Mouse (Mus musculus) heart, postnatal 0 days (tissue): ENCODE results near the gene Dok5.

Source experiments
- CTCF ChIP-seq: IDR thresholded peaks from 2 replicates; pipeline ENCODE4 v1.5.1; 2016; ENCODE audit warnings: antibody characterized with exemption, control low read depth, low read depth
- EP300 ChIP-seq: IDR thresholded peaks from 2 replicates; pipeline ENCODE4 v1.6.1; 2016; ENCODE audit warnings: antibody characterized with exemption, low read depth

DNA sequence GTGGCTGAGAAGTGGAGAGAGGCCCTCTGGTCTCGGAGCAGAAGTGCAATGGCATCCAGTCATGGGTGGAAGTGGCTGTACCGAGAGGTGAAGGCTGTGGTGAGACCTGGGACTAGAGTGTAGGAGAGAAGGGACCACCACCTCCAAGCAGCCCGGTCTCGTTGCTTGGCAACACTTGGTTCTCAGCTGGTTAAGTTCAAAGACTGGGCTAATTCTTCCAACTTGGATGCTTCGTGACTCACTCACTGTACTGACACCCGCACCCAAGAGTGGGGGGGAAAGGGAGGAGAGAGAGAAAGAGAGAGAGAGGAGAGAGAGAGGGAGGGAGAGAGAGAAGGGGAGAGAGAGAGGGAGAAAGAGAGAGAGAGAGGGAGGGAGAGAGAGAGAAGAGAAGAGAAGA lies 133.2 kb downstream of the Dok5 start:
- TF ChIP-seq EP300 (no peak), CTCF (no peak)
